Mouse (Mus musculus) C2C12 (cell line): ENCODE results near the gene Psmc2. TPM values are rescaled to one million over a fixed set of nuclear protein-coding genes. Genes with fewer than 3 reads are reported as not detected.

Experiments
- H3K27me3 ChIP-seq: one replicate; pipeline ENCODE4 v1.6.1; 2011; ENCODE audit not compliant: control insufficient read depth, insufficient read depth, insufficient read length
- H3K36me3 ChIP-seq: one replicate; pipeline ENCODE4 v1.6.1; 2011; ENCODE audit not compliant: control insufficient read depth, insufficient read depth
- H3K4me3 ChIP-seq: one replicate; pipeline ENCODE4 v1.5.1; 2011; ENCODE audit warnings: mild to moderate bottlenecking, control low read depth; ENCODE audit not compliant: poor library complexity, insufficient read depth, severe bottlenecking
- H3K79me2 ChIP-seq: one replicate; pipeline ENCODE4 v1.6.1; 2011; ENCODE audit not compliant: control insufficient read depth, insufficient read depth
- H3K79me3 ChIP-seq: one replicate; pipeline ENCODE4 v1.6.1; 2011; ENCODE audit warnings: low read depth, control low read depth
- H3ac ChIP-seq: one replicate; pipeline ENCODE3; 2011; ENCODE audit warnings: low read depth; ENCODE audit not compliant: control insufficient read depth, insufficient read length
- CEBPB ChIP-seq: IDR thresholded peaks from one replicate; pipeline ENCODE4 v1.6.1; 2011; ENCODE audit warnings: low read depth, mild to moderate bottlenecking, control low read depth, moderate library complexity
- CTCF ChIP-seq: IDR thresholded peaks from one replicate; pipeline ENCODE4 v1.5.1; 2011; ENCODE audit not compliant: control insufficient read depth, insufficient read depth, insufficient read length
- FOSL1 ChIP-seq: IDR thresholded peaks from one replicate; pipeline ENCODE4 v1.8.0; 2011; ENCODE audit warnings: mild to moderate bottlenecking, low read length; ENCODE audit not compliant: poor library complexity, insufficient read depth, severe bottlenecking
- MAX ChIP-seq: IDR thresholded peaks from one replicate; pipeline ENCODE4 v1.6.1; 2011; ENCODE audit warnings: mild to moderate bottlenecking, control low read depth
- MYOD1 ChIP-seq: IDR thresholded peaks from one replicate; pipeline ENCODE4 v1.6.1; 2011; ENCODE audit warnings: low read depth; ENCODE audit not compliant: control insufficient read depth, insufficient read length
- MYOG ChIP-seq: IDR thresholded peaks from one replicate; pipeline ENCODE4 v1.6.1; 2011; ENCODE audit not compliant: control insufficient read depth, insufficient read length; ENCODE audit errors: extremely low read depth
- USF1 ChIP-seq: IDR thresholded peaks from one replicate; pipeline ENCODE4 v1.6.1; 2011; ENCODE audit warnings: low read depth, mild to moderate bottlenecking, control low read depth, moderate library complexity
- polyA plus RNA-seq: library from polyadenylated mRNA; unstranded; fragments of >200 nt; fragmentation: generic; extraction: Trizol; gene quantifications from one replicate; pipeline ENCODE4 v1.2.1, GENCODE M21; 2012; ENCODE audit warnings: missing spikeins

Psmc2 gene
- polyA plus RNA-seq, 1 experiment, result 141 TPM

DNA sequence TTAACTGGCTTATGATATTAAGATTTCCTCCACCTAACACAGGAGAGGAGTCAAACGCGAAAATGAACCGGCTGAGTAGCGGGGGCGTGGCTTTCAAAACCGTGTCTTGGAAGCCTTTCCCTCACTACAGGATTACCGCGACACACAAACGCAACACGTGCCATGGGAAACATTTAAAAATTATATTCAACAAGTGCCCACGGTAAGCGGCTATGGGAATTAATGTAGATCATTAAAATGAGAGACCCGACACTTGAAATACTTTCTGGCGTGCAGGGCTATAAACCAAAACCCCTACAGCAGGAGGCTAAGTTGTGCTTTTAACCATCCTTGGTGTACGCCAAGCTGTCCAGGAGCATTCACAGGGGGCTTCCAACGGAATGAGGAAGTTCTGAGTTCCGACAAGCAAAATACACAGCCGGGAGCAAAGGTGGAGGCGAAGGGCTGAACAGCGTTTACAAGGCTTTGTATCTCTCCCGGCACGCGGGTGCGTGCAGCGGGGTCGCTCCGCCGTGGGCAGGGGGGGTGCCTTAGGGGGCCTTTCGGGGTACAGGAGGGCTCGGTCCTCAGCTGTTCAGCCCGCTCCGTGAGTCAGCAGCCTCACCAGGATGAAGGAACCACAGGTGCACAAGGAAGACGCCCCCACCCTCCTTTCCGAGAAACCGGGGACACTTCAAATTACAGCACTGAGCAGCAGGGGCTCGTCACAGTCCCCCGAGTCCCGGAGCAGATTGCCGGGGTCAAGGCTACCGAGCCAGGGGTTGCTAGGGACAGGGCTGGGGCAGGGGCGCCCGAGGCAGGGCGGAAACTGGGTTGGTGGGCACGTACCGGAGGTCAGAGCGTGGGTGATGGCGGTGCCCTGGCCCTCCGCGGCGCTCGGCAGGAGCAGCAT is 676 bp upstream of the Psmc2 start:
- TF ChIP-seq MAX (no peak), USF1 (no peak), CEBPB (no peak), MYOG (no peak), MYOD1 (no peak), CTCF (no peak), FOSL1 (no peak)
- H3K27me3 ChIP-seq, result no peaks in the 10 kb centered on the region
- peaks cover 47% of the 10 kb centered on the region for H3K79me3 ChIP-seq
- H3K36me3 ChIP-seq, result peaks cover 40% of the 10 kb centered on the region
- peak overlapping the region; percentile 88 for H3ac ChIP-seq
- peaks cover 71% of the 10 kb centered on the region for H3K79me2 ChIP-seq
- peak overlapping the region; percentile 71 for H3K4me3 ChIP-seq

- Histone ChIP-seq H3K79me2 (peaks cover 77% of the 10 kb centered on the region), H3K4me3 (no peak overlapping the region), H3ac (no peak overlapping the region), H3K27me3 (no peaks in the 10 kb centered on the region), H3K79me3 (peaks cover 60% of the 10 kb centered on the region), H3K36me3 (peaks cover 32% of the 10 kb centered on the region)
- TF ChIP-seq MYOG, result no peak
- no peak for TF ChIP-seq CTCF
- TF ChIP-seq CEBPB, result no peak
- no peak for TF ChIP-seq MYOD1
- no peak for TF ChIP-seq FOSL1
- TF ChIP-seq MAX, result no peak
- no peak for TF ChIP-seq USF1
Observed at GRCm38 (mm10) chr5:21785776-21786175, 693 bp downstream of the Psmc2 start.

- Histone ChIP-seq H3K4me3 (peak overlapping the region; percentile 69), H3ac (peak overlapping the region; percentile 95), H3K36me3 (peaks cover 34% of the 10 kb centered on the region), H3K79me2 (peaks cover 84% of the 10 kb centered on the region), H3K79me3 (peaks cover 68% of the 10 kb centered on the region), H3K27me3 (no peaks in the 10 kb centered on the region)
- TF ChIP-seq CEBPB, result no peak
- peak; percentile 86 for TF ChIP-seq MAX
Observed at GRCm38 (mm10) chr5:21786258-21787185, 1.4 kb downstream of the Psmc2 start.

DNA sequence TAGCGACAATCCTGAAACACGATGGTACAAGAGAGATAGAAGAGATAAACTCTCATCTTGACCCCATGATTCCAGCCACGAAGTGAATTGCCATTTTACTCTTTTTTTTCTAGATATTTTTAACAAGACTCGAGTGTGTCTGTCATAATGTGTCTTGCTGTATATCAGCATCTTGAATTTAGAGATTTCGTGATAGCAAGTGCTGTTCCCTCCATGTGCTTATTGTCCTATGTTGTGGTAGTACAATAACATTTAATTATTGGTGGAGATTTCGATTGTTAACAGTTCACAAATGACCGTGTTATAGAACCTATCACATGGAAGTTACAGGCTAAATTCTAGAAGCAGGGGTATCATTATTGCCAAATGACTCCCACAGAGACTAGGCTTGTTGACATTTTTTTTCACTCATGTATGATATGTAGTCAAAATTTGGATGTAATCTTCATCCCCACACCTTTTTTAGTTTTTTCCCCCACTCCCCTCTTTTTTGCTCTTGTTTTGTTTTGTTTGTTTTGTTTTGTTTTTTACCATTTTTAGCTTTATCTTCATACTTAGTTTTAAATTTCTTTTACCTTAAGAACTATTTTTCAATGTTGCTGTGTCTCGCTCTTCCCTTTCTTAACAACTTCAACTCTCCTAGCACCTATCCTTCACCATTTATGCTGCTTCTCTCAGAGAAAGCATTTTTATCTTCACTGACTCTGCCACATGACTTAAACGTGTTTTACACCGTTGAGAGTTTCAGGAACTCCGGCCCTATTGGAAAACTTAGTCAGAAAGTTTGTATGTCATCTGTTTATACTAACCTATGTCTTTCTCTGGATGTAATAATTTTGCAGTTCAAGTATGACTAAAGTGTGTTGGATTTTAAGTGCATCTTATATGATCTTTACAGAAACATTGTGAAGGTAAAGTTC is 2.4 kb downstream of the Psmc2 start:
- Histone ChIP-seq H3K79me3 (peaks cover 76% of the 10 kb centered on the region), H3K79me2 (peaks cover 85% of the 10 kb centered on the region), H3K4me3 (peak overlapping the region; percentile 69), H3K27me3 (no peaks in the 10 kb centered on the region), H3ac (peak overlapping the region; percentile 95), H3K36me3 (peaks cover 26% of the 10 kb centered on the region)
- no peak for TF ChIP-seq USF1

- Histone ChIP-seq H3K36me3 (peaks cover 19% of the 10 kb centered on the region), H3ac (no peak overlapping the region), H3K27me3 (no peaks in the 10 kb centered on the region), H3K79me3 (peaks cover 71% of the 10 kb centered on the region), H3K4me3 (no peak overlapping the region), H3K79me2 (peaks cover 85% of the 10 kb centered on the region)
- TF ChIP-seq FOSL1 (no peak), MAX (no peak), MYOD1 (no peak), MYOG (no peak), CEBPB (no peak), USF1 (no peak), CTCF (no peak)
Observed at GRCm38 (mm10) chr5:21789061-21789460, 4.0 kb downstream of the Psmc2 start.

DNA sequence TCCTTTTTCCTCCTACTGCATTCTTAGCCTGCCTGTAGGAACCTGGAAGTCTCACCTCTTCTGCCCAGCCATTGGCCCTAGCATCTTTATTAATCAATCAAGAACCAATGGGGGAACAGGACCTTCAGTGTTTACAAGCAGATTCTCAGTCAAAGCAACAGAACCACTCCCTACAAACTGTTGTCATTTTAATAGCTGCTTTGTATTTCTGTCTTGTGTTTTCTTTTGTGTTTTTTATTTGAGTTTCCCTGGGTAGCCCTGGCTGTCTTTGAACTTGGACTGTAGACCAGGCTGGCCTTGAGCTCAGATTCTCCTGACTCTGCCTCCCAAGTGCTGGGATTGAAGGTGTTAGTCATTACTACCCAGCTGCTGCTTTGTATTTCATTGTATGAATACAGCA is 7.1 kb downstream of the Psmc2 start:
- no peak overlapping the region for H3ac ChIP-seq
- H3K79me3 ChIP-seq, result peaks cover 64% of the 10 kb centered on the region
- H3K4me3 ChIP-seq, result no peak overlapping the region
- TF ChIP-seq CTCF, result no peak
- TF ChIP-seq USF1, result no peak
- TF ChIP-seq CEBPB, result no peak
- no peak for TF ChIP-seq FOSL1
- no peak for TF ChIP-seq MYOG
- no peak for TF ChIP-seq MAX
- no peak for TF ChIP-seq MYOD1
- H3K36me3 ChIP-seq, result peaks cover 43% of the 10 kb centered on the region
- no peaks in the 10 kb centered on the region for H3K27me3 ChIP-seq
- H3K79me2 ChIP-seq, result peaks cover 90% of the 10 kb centered on the region
